28 mouse cellular contexts compared by ENCODE assay signal in the genomic region with DNA sequence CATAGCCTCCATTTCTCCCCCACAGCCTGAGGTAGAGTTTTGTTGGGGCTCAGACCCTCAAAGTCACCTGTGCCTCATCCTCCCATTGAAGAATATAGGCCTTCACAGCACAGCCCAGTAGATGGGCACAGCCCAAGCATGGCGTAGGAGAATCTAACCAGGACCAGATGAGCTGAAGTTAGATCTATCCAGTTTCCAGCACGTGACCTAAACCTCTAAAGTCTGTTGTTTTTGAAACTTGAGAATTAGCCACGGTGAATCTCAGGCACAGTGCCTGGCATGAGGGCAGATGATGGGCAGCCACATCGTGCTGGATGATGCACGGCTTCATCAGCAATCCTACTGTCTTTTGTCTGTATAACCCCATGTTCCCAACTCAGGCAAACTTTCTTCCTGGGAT. TPM values are rescaled to one million over a fixed set of nuclear protein-coding genes. Genes with fewer than 3 reads are reported as not detected.
"Had no signal": no experiment of that assay in that cellular context is flagged by ENCODE, and none has a peak within 500 bp of the region (broad histone marks: within the 10 kb centered on the region; RNA-seq: fewer than 3 reads in every experiment).

No protein-coding gene starts in this region.

- DNase-seq: cerebellum, adult 9-10 months; cerebellum, adult 9-11 months; cerebellum, postnatal 10 days; cerebellum, postnatal 14 days; cerebellum, postnatal 25 days; cerebellum, postnatal 36 days; embryo, embryonic 11 days; forebrain, postnatal 0 days; gastrocnemius, adult 2 months; gastrocnemius, postnatal 10 days; gastrocnemius, postnatal 14 days; gastrocnemius, postnatal 25 days; gastrocnemius, postnatal 36 days; heart, adult 11 months; heart, adult 18-20 months; heart, adult 2 months had no signal

- H3K27me3 ChIP-seq: embryonic facial prominence, embryonic 12.5 days; embryonic facial prominence, embryonic 13.5 days; embryonic facial prominence, embryonic 15.5 days; forebrain, embryonic 12.5 days; forebrain, embryonic 13.5 days; forebrain, embryonic 15.5 days had no signal

- H3K4me2 ChIP-seq: embryonic facial prominence, embryonic 12.5 days; embryonic facial prominence, embryonic 13.5 days; embryonic facial prominence, embryonic 15.5 days; forebrain, embryonic 12.5 days; forebrain, embryonic 13.5 days; forebrain, embryonic 15.5 days had no signal

- ATAC-seq: forebrain, embryonic 13.5 days; forebrain, embryonic 14.5 days; forebrain, embryonic 15.5 days; forebrain, embryonic 16.5 days; forebrain, postnatal 0 days had no signal

- H3K4me3 ChIP-seq: embryonic facial prominence, embryonic 10.5 days; embryonic facial prominence, embryonic 12.5 days; embryonic facial prominence, embryonic 13.5 days; embryonic facial prominence, embryonic 15.5 days; erythroblast, embryonic 14.5 days; forebrain, embryonic 10.5 days; forebrain, embryonic 12.5 days; forebrain, embryonic 13.5 days; forebrain, embryonic 15.5 days; gastrocnemius, adult 2 months; heart, adult 2 months had no signal

RNA-seq across cellular contexts. Expression of a gene that starts 23.0 kb away (rescaled TPM):
- polyA plus RNA-seq: erythroblast, embryonic 14.5 days had no signal

RNA-seq across cellular contexts. Expression of a gene that starts 59.5 kb away (rescaled TPM):
- polyA plus RNA-seq: erythroblast, embryonic 14.5 days; forebrain, embryonic 10.5 days; forebrain, embryonic 11.5 days; forebrain, embryonic 13.5 days; forebrain, embryonic 14.5 days; forebrain, embryonic 15.5 days; forebrain, embryonic 16.5 days had no signal
